Mouse (Mus musculus) lung, postnatal 0 days (tissue): ENCODE results near the gene Trank1. TPM values are rescaled to one million over a fixed set of nuclear protein-coding genes. Genes with fewer than 3 reads are reported as not detected.
A peak's percentile ranks its signal among the peaks of the same experiment; 100 is the strongest.

Source experiments
- ATAC-seq: fragments of 200-750 bp; cut with Nextera tagmentation; 2 replicates; pipeline ENCODE4 v1.8.0; 2017; ENCODE audit warnings: moderate library complexity
- DNase-seq: peaks from one replicate; pipeline ENCODE4 v3.0.0-alpha.2; 2016; ENCODE audit warnings: low spot score
- H3K27ac ChIP-seq: fragments of 300-500 bp; sonication (generic); 2 replicates; pipeline ENCODE4 v1.5.1; 2014; ENCODE audit warnings: antibody characterized with exemption, mild to moderate bottlenecking, low read length, mixed read lengths
- H3K27me3 ChIP-seq: fragments of 300-500 bp; sonication (generic); replicated peaks from 2 replicates; pipeline ENCODE4 v1.6.1; 2014; ENCODE audit warnings: low read length, mixed read lengths; ENCODE audit not compliant: insufficient read depth
- H3K36me3 ChIP-seq: fragments of 300-500 bp; sonication (generic); 2 replicates; pipeline ENCODE4 v1.6.1; 2014; ENCODE audit warnings: low read length, mixed read lengths; ENCODE audit not compliant: insufficient read depth
- H3K4me1 ChIP-seq: fragments of 300-500 bp; sonication (generic); 2 replicates; pipeline ENCODE4 v1.6.1; 2014; ENCODE audit warnings: antibody characterized with exemption, low read depth, low read length, mixed read lengths; ENCODE audit not compliant: insufficient read depth
- H3K4me2 ChIP-seq: fragments of 300-500 bp; sonication (generic); replicated peaks from 2 replicates; pipeline ENCODE4 v1.6.1; 2014; ENCODE audit warnings: low read depth, mild to moderate bottlenecking, low read length, moderate library complexity, mixed read lengths
- H3K4me3 ChIP-seq: fragments of 300-500 bp; sonication (generic); 2 replicates; pipeline ENCODE4 v1.5.1; 2014; ENCODE audit warnings: low read depth, low read length
- H3K9ac ChIP-seq: fragments of 300-500 bp; sonication (generic); replicated peaks from 2 replicates; pipeline ENCODE4 v1.6.1; 2014; ENCODE audit warnings: low read depth, mild to moderate bottlenecking
- H3K9me3 ChIP-seq: fragments of 300-500 bp; sonication (generic); 2 replicates; pipeline ENCODE4 v1.6.1; 2016; ENCODE audit warnings: low read length, mixed read lengths
- CTCF ChIP-seq: IDR thresholded peaks from 2 replicates; pipeline ENCODE4 v1.5.1; 2016; ENCODE audit warnings: antibody characterized with exemption, mild to moderate bottlenecking
- EP300 ChIP-seq: IDR thresholded peaks from 2 replicates; pipeline ENCODE4 v1.6.1; 2016; ENCODE audit warnings: antibody characterized with exemption, mild to moderate bottlenecking, control low read depth
- WGBS: fragments of 180-500 bp; shearing (Covaris S2); extraction: QIAGEN DNeasy Blood & Tissue Kit; methylation state at CpG from one replicate; pipeline ENCODE4 v1.1.7; 2014; 5-methylcytosine and 5-hydroxymethylcytosine counted together
- polyA plus RNA-seq: library from polyadenylated mRNA; unstranded; fragments of >200 nt; fragmentation: Nextera tagmentation; extraction: Ambion mirVana; gene quantifications from 2 replicates; pipeline ENCODE4 v1.2.1, GENCODE M21; 2015

The Trank1 gene
- polyA plus RNA-seq, 1 experiment from 2014 or later = 0.08 TPM

DNA sequence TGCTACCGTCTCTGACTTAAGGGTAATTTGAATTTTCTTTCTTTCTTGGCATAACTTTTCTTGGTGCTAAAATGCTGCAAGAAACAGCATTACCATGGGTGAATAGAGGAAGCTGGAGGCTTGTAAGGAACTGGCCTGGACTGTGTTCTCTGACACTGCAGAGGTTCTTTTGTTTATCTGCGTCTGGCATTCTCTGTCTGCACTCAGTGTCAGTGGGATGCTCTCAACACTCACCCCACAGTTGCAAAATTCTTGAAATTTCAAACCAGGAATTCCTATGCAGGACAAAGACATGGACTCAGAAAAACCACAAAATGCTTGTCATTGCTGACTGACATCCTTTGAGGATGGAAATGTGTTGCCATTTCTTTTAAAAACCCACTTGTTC is 117.8 kb downstream of the Trank1 start:
- ATAC-seq (peak; percentile 77), DNase-seq (peak; percentile 71)
- no peak overlapping the region for H3K27ac ChIP-seq
- H3K9me3 ChIP-seq = no peaks in the 10 kb centered on the region
- H3K27me3 ChIP-seq = no peaks in the 10 kb centered on the region
- no peak overlapping the region for H3K9ac ChIP-seq
- no peaks in the 10 kb centered on the region for H3K4me1 ChIP-seq
- no peaks in the 10 kb centered on the region for H3K36me3 ChIP-seq
- no peak for TF ChIP-seq EP300
- TF ChIP-seq CTCF = no peak
- WGBS = 39% methylated on average over 2 of the region's 2 CpGs
- H3K4me3 ChIP-seq = no peak overlapping the region
- no peak overlapping the region for H3K4me2 ChIP-seq

- no peaks in the 10 kb centered on the region for H3K36me3 ChIP-seq
- DNase-seq = no peak
- no peak for TF ChIP-seq CTCF
- no peak for TF ChIP-seq EP300
- H3K4me3 ChIP-seq = no peak overlapping the region
- no peaks in the 10 kb centered on the region for H3K9me3 ChIP-seq
- H3K9ac ChIP-seq = no peak overlapping the region
- WGBS = 93% methylated on average over 2 of the region's 2 CpGs
- H3K27ac ChIP-seq = no peak overlapping the region
- H3K4me1 ChIP-seq = 0 out of 2 replicates have a peak, but pooled peaks cover 5% of the 10 kb centered on the region
- no peak for ATAC-seq
- no peak overlapping the region for H3K4me2 ChIP-seq
- H3K27me3 ChIP-seq = peaks cover 13% of the 10 kb centered on the region; the same call in 1 of the 2 replicates
Observed at GRCm38 (mm10) chr9:111435429-111435828, 123.9 kb downstream of the Trank1 start.

GRCm38 (mm10) chr9:111438904-111439835 is 127.6 kb downstream of the Trank1 start, which contains the start of gene Dclk3:
Gene Dclk3, plus strand, starts transcription at chr9:111439081.
- no peaks in the 10 kb centered on the region for H3K36me3 ChIP-seq
- no peak within 1 kb of the TSS for H3K27ac ChIP-seq
- peak within 1 kb of the TSS; percentile 39 for H3K4me3 ChIP-seq
- ATAC-seq (peak; percentile 74), DNase-seq (peak; percentile 55)
- peaks cover 13% of the 10 kb centered on the region; the same call in 1 of the 2 replicates for H3K27me3 ChIP-seq
- peak within 1 kb of the TSS; percentile 68 for H3K4me2 ChIP-seq
- no peak within 1 kb of the TSS for H3K9ac ChIP-seq
- no peaks in the 10 kb centered on the region for H3K9me3 ChIP-seq
- WGBS = 4% methylated on average over 45 of the region's 57 CpGs
- TF ChIP-seq CTCF (no peak), EP300 (no peak)
- 0 out of 2 replicates have a peak, but pooled peaks cover 5% of the 10 kb centered on the region for H3K4me1 ChIP-seq

GRCm38 (mm10) chr9:111439836-111440201 is 128.3 kb downstream of the Trank1 start:
- no peak overlapping the region for H3K4me2 ChIP-seq
- TF ChIP-seq CTCF (no peak), EP300 (no peak)
- peaks cover 13% of the 10 kb centered on the region; the same call in 1 of the 2 replicates for H3K27me3 ChIP-seq

GRCm38 (mm10) chr9:111440446-111440845 is 128.9 kb downstream of the Trank1 start:
- 84% methylated on average over 6 of the region's 6 CpGs for WGBS
- no peak overlapping the region for H3K9ac ChIP-seq
- H3K4me1 ChIP-seq = 0 out of 2 replicates have a peak, but pooled peaks cover 5% of the 10 kb centered on the region
- H3K27me3 ChIP-seq = peaks cover 13% of the 10 kb centered on the region; the same call in 1 of the 2 replicates
- DNase-seq = no peak
- no peak for TF ChIP-seq CTCF
- TF ChIP-seq EP300 = no peak
- ATAC-seq = no peak
- no peak overlapping the region for H3K4me3 ChIP-seq
- H3K27ac ChIP-seq = no peak overlapping the region
- H3K9me3 ChIP-seq = no peaks in the 10 kb centered on the region
- no peak overlapping the region for H3K4me2 ChIP-seq
- H3K36me3 ChIP-seq = no peaks in the 10 kb centered on the region

More at GRCm38 (mm10) chr9:111439836-111440201, 128.3 kb downstream of the Trank1 start:
- no peak overlapping the region for H3K9ac ChIP-seq
- H3K4me1 ChIP-seq = 0 out of 2 replicates have a peak, but pooled peaks cover 5% of the 10 kb centered on the region
- no peaks in the 10 kb centered on the region for H3K36me3 ChIP-seq
- H3K27ac ChIP-seq = no peak overlapping the region
- 45% methylated on average over 8 of the region's 8 CpGs for WGBS
- no peaks in the 10 kb centered on the region for H3K9me3 ChIP-seq
- H3K4me3 ChIP-seq = no peak overlapping the region
- ATAC-seq = no peak
- no peak for DNase-seq

DNA sequence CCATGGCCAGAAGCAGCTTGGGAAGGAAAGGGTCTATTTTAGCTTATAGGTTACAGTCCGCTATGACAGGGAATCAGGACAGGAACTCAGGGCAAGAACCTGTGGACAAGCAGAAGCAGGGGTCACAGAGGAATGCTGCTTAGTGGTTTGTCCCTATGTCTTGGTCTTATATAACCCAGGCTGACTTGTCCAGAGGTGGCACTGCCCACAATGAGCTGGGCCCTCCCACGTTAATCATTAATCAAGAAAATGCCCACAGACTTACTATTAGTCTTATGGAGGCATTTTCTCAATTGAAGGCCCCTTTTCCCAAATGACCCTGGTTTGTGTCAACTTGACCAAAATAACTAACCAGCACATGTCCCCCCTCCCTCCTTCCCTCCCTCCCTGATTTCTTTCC is 129.6 kb downstream of the Trank1 start:
- no peak overlapping the region for H3K9ac ChIP-seq
- ATAC-seq (no peak), DNase-seq (no peak)
- 80% methylated on average over 2 of the region's 2 CpGs for WGBS
- no peaks in the 10 kb centered on the region for H3K36me3 ChIP-seq
- no peak overlapping the region for H3K27ac ChIP-seq
- 0 out of 2 replicates have a peak, but pooled peaks cover 5% of the 10 kb centered on the region for H3K4me1 ChIP-seq
- peaks cover 13% of the 10 kb centered on the region; the same call in 1 of the 2 replicates for H3K27me3 ChIP-seq
- TF ChIP-seq CTCF (no peak), EP300 (no peak)
- H3K4me3 ChIP-seq = no peak overlapping the region
- no peaks in the 10 kb centered on the region for H3K9me3 ChIP-seq
- no peak overlapping the region for H3K4me2 ChIP-seq

Other genes with a start within 250 kb of the Trank1 start
- 47.7 and 54.2 TPM in 2 replicates for gene Lrrfip2, start 194.1 kb upstream of the Trank1 start, polyA plus RNA-seq
- gene Mlh1, start 39.9 kb upstream of the Trank1 start, polyA plus RNA-seq = 13.1 and 14.2 TPM in 2 replicates
- gene Epm2aip1, start 39.8 kb upstream of the Trank1 start, polyA plus RNA-seq = 10.5 and 11.4 TPM in 2 replicates
- gene Dclk3, start 127.3 kb downstream of the Trank1 start, polyA plus RNA-seq = 0.13 and 0.18 TPM in 2 replicates